Mouse (Mus musculus) cerebellum, adult 8-10 months (tissue): ENCODE results near the gene Rasgef1c.

Experiments
- DNase-seq: peaks from one replicate; pipeline ENCODE4 v3.0.0; 2022

The Rasgef1c gene

GRCm38 (mm10) chr11:49978935-49979334 lies 77.3 kb downstream of the Rasgef1c start:
- no peak for DNase-seq

- no peak for DNase-seq
These were observed 79.1 kb downstream of the Rasgef1c start for GRCm38 (mm10) chr11:49980681-49981235.

GRCm38 (mm10) chr11:49981321-49981963 lies 79.8 kb downstream of the Rasgef1c start:
- DNase-seq = no peak

DNA sequence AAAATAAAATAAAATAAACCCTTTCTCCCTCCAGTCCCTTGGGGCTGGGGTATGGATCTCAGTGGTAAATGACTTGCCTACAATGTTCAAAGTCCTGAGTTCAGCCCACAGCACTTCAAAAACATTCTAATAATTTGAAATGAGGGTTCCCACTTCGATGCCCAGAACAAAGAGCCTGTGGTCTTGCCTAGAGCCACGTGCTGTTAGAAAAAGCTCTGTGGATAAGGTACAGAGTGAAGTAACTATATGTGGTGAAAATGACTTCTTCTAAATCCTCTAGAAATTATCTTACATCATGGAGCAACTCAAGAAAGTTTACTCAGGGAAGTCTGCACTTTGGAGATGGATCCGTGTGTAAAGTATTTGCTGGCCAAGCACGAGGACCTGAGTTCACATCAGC lies 80.5 kb downstream of the Rasgef1c start:
- no peak for DNase-seq

GRCm38 (mm10) chr11:49982881-49983280 lies 81.2 kb downstream of the Rasgef1c start:
- no peak for DNase-seq

DNA sequence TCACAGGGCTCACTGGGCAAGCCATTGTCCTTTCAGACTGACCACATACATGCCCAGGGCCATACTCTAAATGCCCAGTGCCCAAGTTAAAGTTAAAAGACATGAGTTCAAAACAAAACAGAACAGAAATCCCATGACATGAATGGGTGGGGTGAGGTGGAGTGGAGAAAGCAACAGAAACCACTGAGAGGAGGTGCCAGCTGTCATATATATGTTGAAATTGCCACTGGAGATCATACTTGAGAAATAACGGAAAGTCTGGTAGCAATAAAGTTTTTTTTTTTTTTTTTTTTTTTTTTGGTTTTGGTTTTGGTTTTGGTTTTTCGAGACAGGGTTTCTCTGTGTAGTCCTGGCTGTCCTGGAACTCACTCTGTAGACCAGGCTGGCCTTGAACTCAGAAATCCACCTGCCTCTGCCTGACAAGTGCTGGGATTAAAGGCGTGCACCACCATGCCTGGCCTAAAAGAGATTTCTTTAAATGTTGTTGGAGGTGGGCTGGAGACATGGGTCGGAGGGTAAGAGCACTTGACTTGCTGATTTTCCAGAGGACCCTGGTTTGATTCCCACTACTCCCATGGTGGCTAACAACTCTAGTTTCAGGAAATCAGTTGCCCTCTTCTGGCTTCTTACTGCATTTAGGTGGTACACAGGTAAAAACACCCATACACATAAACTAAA lies 82.4 kb downstream of the Rasgef1c start:
- DNase-seq = no peak

GRCm38 (mm10) chr11:49985009-49985408 lies 83.4 kb downstream of the Rasgef1c start:
- DNase-seq = no peak

- peak; percentile 71 for DNase-seq
These were observed 84.8 kb downstream of the Rasgef1c start for GRCm38 (mm10) chr11:49986277-49987036.

DNA sequence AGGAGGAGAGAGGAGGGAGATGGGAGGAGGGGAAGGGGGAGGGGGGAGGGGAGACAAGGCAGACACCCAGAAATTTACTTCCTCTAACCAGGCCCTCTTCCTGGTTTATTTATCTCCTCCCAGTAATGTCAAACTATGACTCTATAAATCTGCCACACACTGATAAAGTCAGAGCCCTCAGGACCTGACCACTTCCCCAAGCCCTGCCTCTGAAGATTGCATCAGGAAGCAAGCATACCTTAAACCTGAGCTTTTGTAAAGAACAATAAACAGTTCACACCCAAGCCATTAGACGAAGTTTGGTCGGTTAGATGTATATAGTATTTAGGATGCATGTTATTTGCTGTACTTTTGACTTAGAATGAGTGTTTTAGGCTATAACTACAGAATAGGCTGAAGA lies 92.9 kb downstream of the Rasgef1c start:
- no peak for DNase-seq

DNA sequence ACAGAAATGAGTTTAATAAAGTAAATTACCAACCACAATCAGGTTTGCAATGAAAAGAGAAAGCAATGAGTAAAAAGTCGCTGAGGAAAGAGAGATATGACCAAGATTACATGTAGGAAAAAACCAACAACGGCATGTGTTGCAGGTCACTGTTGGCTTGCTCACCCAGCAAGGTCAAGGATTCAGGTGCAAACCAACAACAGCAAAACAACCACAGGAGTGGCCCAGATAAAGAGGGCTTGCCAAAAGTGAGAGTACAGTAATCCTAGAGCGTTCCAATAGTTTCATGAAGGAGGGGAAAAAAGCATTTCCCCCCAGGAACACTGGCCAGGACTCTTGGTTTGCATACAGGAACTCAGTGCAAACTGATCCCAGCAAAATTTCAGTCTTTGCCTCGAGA lies 94.8 kb downstream of the Rasgef1c start:
- no peak for DNase-seq

- DNase-seq = no peak
These were observed 95.7 kb downstream of the Rasgef1c start for GRCm38 (mm10) chr11:49997321-49997720.

- no peak for DNase-seq
These were observed 101.2 kb downstream of the Rasgef1c start for GRCm38 (mm10) chr11:50002853-50003252.

DNA sequence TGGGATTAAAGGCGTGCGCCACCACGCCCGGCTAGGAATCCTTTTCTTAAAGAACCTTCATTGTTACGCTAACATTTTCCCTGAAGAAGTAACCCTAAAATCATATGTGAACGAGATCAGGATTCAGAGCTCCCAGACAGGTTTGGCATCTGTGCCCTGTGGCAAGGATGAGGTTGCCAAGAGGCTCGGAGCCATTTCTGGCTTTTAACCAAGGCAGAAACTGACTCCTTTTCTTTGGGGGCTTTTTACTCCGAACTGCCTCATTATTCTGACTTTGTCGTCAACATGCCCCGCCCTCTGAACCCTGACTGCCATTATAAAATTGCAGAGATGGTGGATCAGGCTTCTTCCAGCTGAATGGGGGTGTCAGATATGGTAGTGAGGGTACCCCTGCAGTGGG lies 106.1 kb downstream of the Rasgef1c start:
- no peak for DNase-seq

- DNase-seq = no peak
These were observed 106.6 kb downstream of the Rasgef1c start for GRCm38 (mm10) chr11:50008231-50008630.

GRCm38 (mm10) chr11:50013016-50013415 lies 111.4 kb downstream of the Rasgef1c start:
- DNase-seq = no peak

DNA sequence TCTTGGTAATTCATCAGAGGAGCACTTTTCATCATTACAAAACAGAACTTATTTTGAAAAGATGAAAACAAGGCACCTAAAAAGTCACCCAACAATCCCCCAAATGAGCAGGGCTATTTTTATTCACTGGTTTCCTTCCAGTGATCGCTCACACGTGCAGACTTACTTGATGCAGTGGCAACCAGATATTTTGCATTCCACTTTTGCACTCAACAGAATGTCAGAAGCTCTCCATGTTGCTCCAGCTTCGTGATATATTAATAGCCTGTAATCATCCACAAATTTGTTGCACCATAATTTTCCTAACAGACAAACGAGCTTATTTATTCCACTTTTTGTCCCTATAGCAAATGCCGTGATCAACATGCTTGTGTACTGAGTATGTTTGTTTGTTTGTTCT lies 114.9 kb downstream of the Rasgef1c start:
- no peak for DNase-seq

GRCm38 (mm10) chr11:50017511-50017910 lies 115.9 kb downstream of the Rasgef1c start:
- DNase-seq = no peak

GRCm38 (mm10) chr11:50018848-50019247 lies 117.2 kb downstream of the Rasgef1c start:
- DNase-seq = no peak

GRCm38 (mm10) chr11:50022085-50022484 lies 120.5 kb downstream of the Rasgef1c start:
- no peak for DNase-seq

DNA sequence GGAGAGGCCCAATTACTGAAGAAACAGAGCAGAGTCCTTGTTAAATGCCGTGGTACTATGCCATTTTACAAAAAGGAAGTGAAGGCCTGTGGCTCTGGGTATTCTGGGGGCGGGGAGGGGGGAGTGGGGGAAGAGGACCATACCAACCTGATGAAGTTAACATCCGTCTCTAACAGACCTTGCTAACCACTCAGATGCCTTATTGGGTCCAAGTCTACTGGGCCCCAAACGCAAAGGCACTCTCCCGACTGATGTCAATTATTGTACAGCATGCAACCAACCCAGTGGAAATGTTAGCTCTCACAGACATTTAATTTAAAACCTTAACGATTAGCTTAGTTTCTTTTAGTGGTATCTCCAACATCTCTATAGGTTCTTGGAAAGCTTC lies 122.8 kb downstream of the Rasgef1c start:
- DNase-seq = no peak

- DNase-seq = peak; percentile 97
These were observed 123.4 kb downstream of the Rasgef1c start, which contains the start of gene Rnf130 for GRCm38 (mm10) chr11:50024833-50025720. Gene Rnf130, plus strand, starts transcription at chr11:50025346.

DNA sequence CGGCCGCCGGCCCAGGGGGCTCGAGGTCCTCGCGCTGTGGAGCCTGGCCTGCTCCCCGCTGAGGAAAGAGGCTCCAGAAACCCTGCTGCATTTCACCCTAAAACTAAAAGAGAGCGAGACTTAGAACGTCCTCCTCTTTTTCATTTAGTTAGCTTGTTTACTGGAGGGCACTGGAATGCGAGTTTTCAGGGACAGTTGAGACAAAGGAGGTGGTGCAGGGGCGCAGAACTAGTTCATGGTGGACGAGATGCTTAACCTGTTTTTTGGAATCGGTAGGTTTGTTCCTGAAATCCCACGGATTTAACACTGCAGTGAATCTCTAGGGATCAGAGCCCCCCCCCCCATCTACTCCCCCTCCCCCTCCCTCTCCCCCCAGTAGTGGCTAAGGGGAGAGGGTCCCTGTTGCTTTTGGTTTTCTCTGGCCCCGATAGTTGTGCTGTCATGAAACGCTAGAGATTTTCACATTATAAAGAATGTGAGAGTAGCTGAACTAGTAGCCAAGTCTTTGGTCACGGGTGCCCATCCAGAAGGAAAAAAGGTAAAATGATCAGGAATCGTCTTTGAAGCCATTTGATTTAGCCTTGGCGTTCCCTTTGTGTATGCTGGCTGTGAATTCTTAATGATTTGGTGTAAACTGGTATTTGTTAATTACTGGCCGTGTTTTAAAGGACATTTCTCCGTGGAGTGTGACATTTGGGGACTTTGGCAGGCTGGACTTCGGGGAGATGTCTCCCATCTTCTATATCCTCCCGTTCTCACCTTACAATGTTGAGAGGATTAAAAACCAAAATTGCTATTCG lies 124.3 kb downstream of the Rasgef1c start:
- DNase-seq = no peak
